Mouse (Mus musculus): ENCODE data around the gene Hdac8. TPM values are rescaled to one million over a fixed set of nuclear protein-coding genes. Genes with fewer than 3 reads are reported as not detected.

Gene Hdac8
- polyA plus RNA-seq, 1 experiment from 2014 or later: 8.7 TPM

GRCm38 (mm10) chrX:102416386-102416785, 88.8 kb downstream of the Hdac8 start:
- no peak for ATAC-seq
- Histone ChIP-seq H3K4me3 (replicated peaks) (no peak overlapping the region), H3K9me3 (no peaks in the 10 kb centered on the region), H3K4me1 (replicated peaks) (no peaks in the 10 kb centered on the region), H3K4me2 (replicated peaks) (no peak overlapping the region), H3K27me3 (replicated peaks) (no peaks in the 10 kb centered on the region; the same call in 1 of the 2 replicates), H3K9ac (no peak overlapping the region), H3K27ac (no peak overlapping the region), H3K36me3 (no peaks in the 10 kb centered on the region)
- WGBS: 70% methylated on average over 4 of the region's 4 CpGs

GRCm38 (mm10) chrX:102384765-102385164, 120.4 kb downstream of the Hdac8 start:
- no peaks in the 10 kb centered on the region for H3K36me3 ChIP-seq
- no peak overlapping the region for H3K4me3 ChIP-seq (replicated peaks)
- H3K9me3 ChIP-seq: no peaks in the 10 kb centered on the region
- no peak for ATAC-seq
- H3K4me2 ChIP-seq (replicated peaks): no peak overlapping the region
- H3K9ac ChIP-seq: no peak overlapping the region
- H3K27ac ChIP-seq: no peak overlapping the region
- H3K4me1 ChIP-seq (replicated peaks): no peaks in the 10 kb centered on the region
- no peaks in the 10 kb centered on the region for H3K27me3 ChIP-seq (replicated peaks)
- 69% methylated on average over 3 of the region's 3 CpGs for WGBS

- H3K4me2 ChIP-seq (replicated peaks): no peak overlapping the region
- no peaks in the 10 kb centered on the region for H3K27me3 ChIP-seq (replicated peaks)
- H3K4me3 ChIP-seq (replicated peaks): no peak overlapping the region
- no peak overlapping the region for H3K9ac ChIP-seq
- H3K27ac ChIP-seq: no peak overlapping the region
- 62% methylated on average over 7 of the region's 7 CpGs for WGBS
- no peaks in the 10 kb centered on the region for H3K9me3 ChIP-seq
- no peaks in the 10 kb centered on the region for H3K4me1 ChIP-seq (replicated peaks)
- ATAC-seq: no peak
- H3K36me3 ChIP-seq: no peaks in the 10 kb centered on the region
These were observed 122.0 kb downstream of the Hdac8 start for GRCm38 (mm10) chrX:102383151-102383550.

GRCm38 (mm10) chrX:102366510-102366909, 138.6 kb downstream of the Hdac8 start:
- Histone ChIP-seq H3K27me3 (replicated peaks) (peaks cover 3% of the 10 kb centered on the region; the same call in 1 of the 2 replicates), H3K27ac (no peak overlapping the region), H3K9me3 (no peaks in the 10 kb centered on the region), H3K9ac (no peak overlapping the region), H3K4me1 (replicated peaks) (no peaks in the 10 kb centered on the region), H3K4me2 (replicated peaks) (no peak overlapping the region), H3K36me3 (no peaks in the 10 kb centered on the region), H3K4me3 (replicated peaks) (no peak overlapping the region)
- ATAC-seq: no peak
- 84% methylated on average over 3 of the region's 3 CpGs for WGBS

GRCm38 (mm10) chrX:102362244-102362643, 142.9 kb downstream of the Hdac8 start:
- Histone ChIP-seq H3K4me2 (replicated peaks) (no peak overlapping the region), H3K4me1 (replicated peaks) (no peaks in the 10 kb centered on the region), H3K27ac (no peak overlapping the region), H3K36me3 (no peaks in the 10 kb centered on the region), H3K9me3 (no peaks in the 10 kb centered on the region), H3K27me3 (replicated peaks) (no peaks in the 10 kb centered on the region), H3K9ac (no peak overlapping the region), H3K4me3 (replicated peaks) (no peak overlapping the region)
- ATAC-seq: no peak
- 58% methylated on average over 2 of the region's 2 CpGs for WGBS

- peaks cover 4% of the 10 kb centered on the region; the same call in 1 of the 2 replicates for H3K27me3 ChIP-seq (replicated peaks)
- ATAC-seq: no peak
These were observed 151.7 kb downstream of the Hdac8 start for GRCm38 (mm10) chrX:102353412-102353811.

GRCm38 (mm10) chrX:102349843-102350731, 155.1 kb downstream of the Hdac8 start:
- Histone ChIP-seq H3K9me3 (no peaks in the 10 kb centered on the region), H3K36me3 (no peaks in the 10 kb centered on the region), H3K9ac (no peak overlapping the region), H3K27me3 (replicated peaks) (peaks cover 4% of the 10 kb centered on the region; the same call in 1 of the 2 replicates), H3K4me1 (replicated peaks) (no peaks in the 10 kb centered on the region), H3K4me2 (replicated peaks) (no peak overlapping the region), H3K27ac (no peak overlapping the region), H3K4me3 (replicated peaks) (no peak overlapping the region)
- no peak for ATAC-seq
- WGBS: 70% methylated on average over 14 of the region's 14 CpGs

More at GRCm38 (mm10) chrX:102353412-102353811, 151.7 kb downstream of the Hdac8 start:
- Histone ChIP-seq H3K9ac (no peak overlapping the region), H3K4me1 (replicated peaks) (no peaks in the 10 kb centered on the region), H3K4me2 (replicated peaks) (no peak overlapping the region), H3K4me3 (replicated peaks) (no peak overlapping the region), H3K36me3 (no peaks in the 10 kb centered on the region), H3K27ac (no peak overlapping the region), H3K9me3 (no peaks in the 10 kb centered on the region)
- 83% methylated on average over 3 of the region's 3 CpGs for WGBS

- Histone ChIP-seq H3K4me2 (replicated peaks) (no peak overlapping the region), H3K4me1 (replicated peaks) (no peaks in the 10 kb centered on the region), H3K27ac (no peak overlapping the region), H3K27me3 (replicated peaks) (peaks cover 4% of the 10 kb centered on the region; the same call in 1 of the 2 replicates), H3K36me3 (no peaks in the 10 kb centered on the region), H3K9me3 (no peaks in the 10 kb centered on the region), H3K9ac (no peak overlapping the region), H3K4me3 (replicated peaks) (no peak overlapping the region)
- ATAC-seq: no peak
- 49% methylated on average over 9 of the region's 9 CpGs for WGBS
These were observed 156.2 kb downstream of the Hdac8 start for GRCm38 (mm10) chrX:102348886-102349486.

- no peaks in the 10 kb centered on the region for H3K4me1 ChIP-seq (replicated peaks)
- no peak overlapping the region for H3K4me3 ChIP-seq (replicated peaks)
- no peaks in the 10 kb centered on the region for H3K36me3 ChIP-seq
- H3K9me3 ChIP-seq: no peaks in the 10 kb centered on the region
- no peak for ATAC-seq
- no peaks in the 10 kb centered on the region for H3K27me3 ChIP-seq (replicated peaks)
- no peak overlapping the region for H3K9ac ChIP-seq
- H3K27ac ChIP-seq: no peak overlapping the region
- no peak overlapping the region for H3K4me2 ChIP-seq (replicated peaks)
- WGBS: 71% methylated on average over 4 of the region's 4 CpGs
These were observed 163.5 kb downstream of the Hdac8 start for GRCm38 (mm10) chrX:102341688-102342087.

- no peak overlapping the region for H3K9ac ChIP-seq
- H3K27me3 ChIP-seq (replicated peaks): no peaks in the 10 kb centered on the region
- H3K9me3 ChIP-seq: no peaks in the 10 kb centered on the region
- H3K4me3 ChIP-seq (replicated peaks): no peak overlapping the region
- no peaks in the 10 kb centered on the region for H3K4me1 ChIP-seq (replicated peaks)
- no peak overlapping the region for H3K4me2 ChIP-seq (replicated peaks)
- 46% methylated on average over 8 of the region's 8 CpGs for WGBS
- no peak overlapping the region for H3K27ac ChIP-seq
- no peak for ATAC-seq
- no peaks in the 10 kb centered on the region for H3K36me3 ChIP-seq
These were observed 165.6 kb downstream of the Hdac8 start for GRCm38 (mm10) chrX:102339396-102340155.

- Histone ChIP-seq H3K4me3 (replicated peaks) (no peak overlapping the region), H3K27me3 (replicated peaks) (no peaks in the 10 kb centered on the region), H3K4me1 (replicated peaks) (no peaks in the 10 kb centered on the region), H3K27ac (no peak overlapping the region), H3K36me3 (no peaks in the 10 kb centered on the region), H3K4me2 (replicated peaks) (no peak overlapping the region), H3K9me3 (no peaks in the 10 kb centered on the region), H3K9ac (no peak overlapping the region)
- WGBS: 58% methylated on average over 3 of the region's 3 CpGs
- ATAC-seq: no peak
These were observed 185.5 kb downstream of the Hdac8 start for GRCm38 (mm10) chrX:102319696-102320095.

GRCm38 (mm10) chrX:102319252-102319651, 185.9 kb downstream of the Hdac8 start:
- no peaks in the 10 kb centered on the region for H3K9me3 ChIP-seq
- H3K9ac ChIP-seq: no peak overlapping the region
- no peaks in the 10 kb centered on the region for H3K4me1 ChIP-seq (replicated peaks)
- H3K4me3 ChIP-seq (replicated peaks): no peak overlapping the region
- H3K4me2 ChIP-seq (replicated peaks): no peak overlapping the region
- H3K27ac ChIP-seq: no peak overlapping the region
- no peaks in the 10 kb centered on the region for H3K36me3 ChIP-seq
- no peaks in the 10 kb centered on the region for H3K27me3 ChIP-seq (replicated peaks)
- ATAC-seq: no peak
